Mouse (Mus musculus): Measurements from ENCODE around the gene Zdhhc5. TPM values are rescaled to one million over a fixed set of nuclear protein-coding genes. Genes with fewer than 3 reads are reported as not detected.
A peak's percentile ranks its signal among the peaks of the same experiment; 100 is the strongest.
"Not testable (repeated sequence)": the region's sequence is repeated elsewhere in the genome, so short reads cannot be mapped to it uniquely, and the experiment has no call there.

The Zdhhc5 gene
- total and polyA plus RNA-seq, 2 experiments from 2014 or later = 13.1 to 27.5 TPM

DNA sequence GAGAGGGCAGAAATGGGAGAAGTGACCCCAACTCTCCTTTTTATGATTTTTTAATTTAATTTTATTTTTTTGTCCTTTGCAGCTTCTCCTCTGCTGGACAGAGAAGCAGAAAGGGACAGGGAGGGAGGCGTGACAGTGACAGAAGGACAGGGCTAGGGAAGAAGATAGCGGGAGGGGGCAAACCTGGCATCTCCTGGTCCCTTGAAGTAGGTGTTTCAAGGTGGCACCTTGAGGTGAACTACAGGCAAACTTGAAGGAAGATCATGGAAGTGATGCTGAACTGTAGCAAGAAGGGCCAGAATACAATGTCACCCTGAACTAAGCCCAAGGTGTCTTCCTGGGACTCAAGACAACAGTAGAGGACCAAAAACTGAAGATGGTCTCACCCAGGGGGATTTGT lies 19.9 kb upstream of the Zdhhc5 start:
- Histone ChIP-seq H3K36me3 (ENCODE audit: insufficient read depth) (no peaks in the 10 kb centered on the region), H3K27ac (ENCODE audit: low read depth, low read length) (peak overlapping the region; percentile 62; the same call in 1 of the 2 replicates), H3K9ac (peak overlapping the region; percentile 65), H3K4me1 (ENCODE audit: insufficient read depth) (peaks cover 34% of the 10 kb centered on the region), H3K4me2 (ENCODE audit: low read depth) (peak overlapping the region; percentile 78), H3K27me3 (ENCODE audit: insufficient read depth, low read length) (no peaks in the 10 kb centered on the region), H3K9me3 (ENCODE audit: low read length) (no peaks in the 10 kb centered on the region), H3K4me3 (ENCODE audit: low read depth, low read length) (peak overlapping the region; percentile 50)
- 3% methylated on average over 2 of the region's 2 CpGs for WGBS
- ATAC-seq (no peak), DNase-seq (no peak)
- no peak for TF ChIP-seq CTCF (IDR thresholded peaks at IDR 0.05; ENCODE audit: low read depth)

DNA sequence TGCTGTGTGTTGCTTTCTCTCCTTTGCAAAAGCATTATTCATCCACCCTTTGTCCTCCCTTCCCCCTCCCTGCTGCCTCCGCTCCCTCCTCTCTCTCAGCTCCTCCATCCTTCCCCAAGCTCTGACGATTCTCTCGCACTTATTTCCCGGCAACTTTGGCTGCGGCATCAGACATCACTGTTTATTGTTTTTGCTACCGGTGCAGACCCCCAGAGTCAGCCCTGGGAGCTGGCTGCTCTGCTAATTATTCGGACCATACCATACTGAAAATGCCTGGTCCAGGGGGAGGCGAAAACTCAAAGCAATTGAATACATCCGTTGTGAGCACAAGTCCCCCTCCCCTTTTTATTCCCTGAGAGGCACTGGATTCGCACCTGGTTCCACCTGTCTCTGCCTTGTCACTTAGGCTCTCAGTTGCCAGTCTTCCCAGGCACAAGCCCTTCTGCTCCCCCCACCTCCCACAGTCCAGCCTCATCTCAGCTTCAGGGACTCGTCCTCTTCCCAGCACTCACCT lies 19.4 kb upstream of the Zdhhc5 start:
- DNase-seq (peak; percentile 80), ATAC-seq (peak; percentile 67)
- Histone ChIP-seq H3K27me3 (ENCODE audit: insufficient read depth, low read length) (no peaks in the 10 kb centered on the region), H3K4me2 (ENCODE audit: low read depth) (peak overlapping the region; percentile 78), H3K4me1 (ENCODE audit: insufficient read depth) (peaks cover 34% of the 10 kb centered on the region), H3K9me3 (ENCODE audit: low read length) (no peaks in the 10 kb centered on the region), H3K4me3 (ENCODE audit: low read depth, low read length) (peak overlapping the region; percentile 50), H3K36me3 (ENCODE audit: insufficient read depth) (no peaks in the 10 kb centered on the region), H3K9ac (peak overlapping the region; percentile 65), H3K27ac (ENCODE audit: low read depth, low read length) (peak overlapping the region; percentile 62)
- TF ChIP-seq CTCF (IDR thresholded peaks at IDR 0.05; ENCODE audit: low read depth) = no peak
- 1% methylated on average over 11 of the region's 11 CpGs for WGBS

DNA sequence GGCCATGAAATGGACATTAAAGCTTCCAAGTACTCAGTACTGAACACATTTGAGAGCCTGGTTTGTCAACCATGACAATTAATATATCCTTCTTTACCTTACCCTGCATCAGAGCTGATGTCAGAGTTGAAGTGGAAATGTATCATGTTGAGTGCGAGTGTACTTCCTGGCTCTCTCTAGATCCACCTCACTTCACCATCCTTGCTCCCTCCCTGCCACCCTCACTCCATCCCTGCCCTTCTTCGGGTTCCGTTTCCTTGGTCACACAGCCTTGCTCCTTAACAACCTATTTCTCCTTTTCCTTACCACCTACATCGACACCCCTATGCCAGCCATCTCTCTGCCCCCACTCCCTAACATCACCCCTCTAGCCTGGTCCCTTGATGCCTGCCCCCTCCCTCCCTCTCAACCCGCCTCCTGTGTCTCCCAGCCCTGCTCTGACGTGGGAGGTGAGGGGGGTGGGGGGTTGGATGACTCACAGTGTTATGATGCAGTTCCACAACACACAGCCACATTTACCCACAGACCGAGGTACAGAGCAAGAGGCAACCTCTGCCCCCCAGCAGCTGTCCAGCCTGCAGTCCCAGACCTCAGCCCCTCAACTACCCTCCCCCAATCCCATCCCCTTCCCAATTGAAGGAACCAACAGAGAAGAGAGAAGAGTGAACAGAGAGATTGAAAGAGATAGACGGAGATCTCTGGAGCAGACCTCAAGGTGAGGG lies 18.8 kb upstream of the Zdhhc5 start, which contains the start of gene Ypel4:
Ypel4 (plus strand) TSS at position 480 of the 722 bp plus-strand sequence.
- Histone ChIP-seq H3K27me3 (ENCODE audit: insufficient read depth, low read length) (no peaks in the 10 kb centered on the region), H3K9ac (peak within 1 kb of the TSS; percentile 65), H3K27ac (ENCODE audit: low read depth, low read length) (peak within 1 kb of the TSS; percentile 62), H3K4me1 (ENCODE audit: insufficient read depth) (peaks cover 34% of the 10 kb centered on the region), H3K4me3 (ENCODE audit: low read depth, low read length) (peak within 1 kb of the TSS; percentile 50), H3K9me3 (ENCODE audit: low read length) (no peaks in the 10 kb centered on the region), H3K4me2 (ENCODE audit: low read depth) (peak within 1 kb of the TSS; percentile 78), H3K36me3 (ENCODE audit: insufficient read depth) (no peaks in the 10 kb centered on the region)
- TF ChIP-seq CTCF (IDR thresholded peaks at IDR 0.05; ENCODE audit: low read depth) = no peak
- ATAC-seq (peak; percentile 93), DNase-seq (peak; percentile 82)
- 4% methylated on average over 8 of the region's 8 CpGs for WGBS

DNA sequence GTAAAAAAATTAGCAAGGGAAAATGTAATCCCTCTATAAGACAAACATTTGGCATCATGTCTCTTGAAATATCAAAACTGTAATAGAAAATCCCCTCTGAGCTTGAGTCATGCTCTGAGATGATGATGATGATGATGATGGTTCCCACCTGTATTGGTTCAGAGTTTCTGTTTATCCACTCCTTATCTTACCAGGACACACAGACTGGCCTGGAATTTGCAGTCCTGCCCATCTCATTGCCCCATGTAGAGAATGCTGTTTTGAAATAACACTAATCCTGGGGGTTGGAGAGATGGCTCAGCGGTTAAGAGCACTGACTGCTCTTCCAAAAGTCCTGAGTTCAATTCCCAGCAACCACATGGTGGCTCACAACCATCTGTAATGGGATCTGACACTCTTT lies 17.4 kb upstream of the Zdhhc5 start:
- Histone ChIP-seq H3K9ac (no peak overlapping the region), H3K4me1 (ENCODE audit: insufficient read depth) (peaks cover 24% of the 10 kb centered on the region), H3K36me3 (ENCODE audit: insufficient read depth) (no peaks in the 10 kb centered on the region), H3K4me2 (ENCODE audit: low read depth) (no peak overlapping the region), H3K9me3 (ENCODE audit: low read length) (no peaks in the 10 kb centered on the region), H3K4me3 (ENCODE audit: low read depth, low read length) (no peak overlapping the region), H3K27ac (ENCODE audit: low read depth, low read length) (no peak overlapping the region), H3K27me3 (ENCODE audit: insufficient read depth, low read length) (no peaks in the 10 kb centered on the region)
- ATAC-seq (no peak), DNase-seq (no peak)
- TF ChIP-seq CTCF (IDR thresholded peaks at IDR 0.05; ENCODE audit: low read depth) = no peak
- WGBS = 85% methylated on average over 1 of the region's 1 CpGs

DNA sequence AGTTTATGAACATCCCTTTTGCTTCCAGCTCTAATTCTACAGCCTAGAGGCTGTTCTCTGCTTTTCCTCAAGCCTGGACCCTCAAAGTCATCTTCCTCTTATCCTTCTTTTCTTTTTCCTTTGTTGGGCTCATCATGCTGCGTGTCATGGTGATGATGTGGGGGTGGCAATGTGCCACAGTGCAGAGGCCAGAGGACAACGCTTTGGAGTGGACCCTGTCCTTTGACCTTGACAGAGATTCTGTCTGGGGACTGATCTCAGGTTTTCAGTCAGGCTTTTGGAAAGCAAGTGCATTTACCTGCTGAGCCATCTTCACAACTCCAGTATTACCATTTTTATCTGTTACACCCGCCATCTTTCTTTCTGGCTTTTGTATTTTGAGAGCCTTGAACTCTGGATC lies 16.2 kb upstream of the Zdhhc5 start:
- H3K9ac ChIP-seq = no peak overlapping the region
- no peaks in the 10 kb centered on the region for H3K36me3 ChIP-seq (ENCODE audit: insufficient read depth)
- no peak for TF ChIP-seq CTCF (IDR thresholded peaks at IDR 0.05; ENCODE audit: low read depth)
- H3K4me2 ChIP-seq (ENCODE audit: low read depth) = no peak overlapping the region
- no peak for DNase-seq
- no peak overlapping the region for H3K27ac ChIP-seq (ENCODE audit: low read depth, low read length)
- no peak overlapping the region for H3K4me3 ChIP-seq (ENCODE audit: low read depth, low read length)
- WGBS = 81% methylated on average over 3 of the region's 3 CpGs
- no peak for ATAC-seq
- no peaks in the 10 kb centered on the region for H3K9me3 ChIP-seq (ENCODE audit: low read length)
- H3K4me1 ChIP-seq (ENCODE audit: insufficient read depth) = peaks cover 19% of the 10 kb centered on the region
- no peaks in the 10 kb centered on the region for H3K27me3 ChIP-seq (ENCODE audit: insufficient read depth, low read length)

DNA sequence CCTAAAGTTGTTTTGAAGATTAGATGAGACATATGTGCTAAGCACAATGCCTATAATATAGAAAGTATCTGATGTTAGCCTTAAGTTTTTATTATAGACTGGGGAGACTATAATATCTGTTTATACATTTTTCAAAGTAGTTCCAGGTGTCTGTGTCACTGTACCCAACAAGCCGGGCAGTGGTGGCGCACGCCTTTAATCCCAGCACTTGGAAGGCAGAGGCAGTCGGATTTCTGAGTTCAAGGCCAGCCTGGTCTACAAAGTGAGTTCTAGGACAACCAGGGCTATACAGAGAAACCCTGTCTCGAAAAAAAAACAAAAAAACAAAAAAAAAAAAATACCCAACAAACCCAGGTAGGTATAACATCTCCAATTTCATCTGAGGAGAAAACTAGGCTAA lies 13.2 kb upstream of the Zdhhc5 start:
- WGBS = 80% methylated on average over 5 of the region's 5 CpGs
- not testable (repeated sequence) for H3K4me1 ChIP-seq (ENCODE audit: insufficient read depth)

DNA sequence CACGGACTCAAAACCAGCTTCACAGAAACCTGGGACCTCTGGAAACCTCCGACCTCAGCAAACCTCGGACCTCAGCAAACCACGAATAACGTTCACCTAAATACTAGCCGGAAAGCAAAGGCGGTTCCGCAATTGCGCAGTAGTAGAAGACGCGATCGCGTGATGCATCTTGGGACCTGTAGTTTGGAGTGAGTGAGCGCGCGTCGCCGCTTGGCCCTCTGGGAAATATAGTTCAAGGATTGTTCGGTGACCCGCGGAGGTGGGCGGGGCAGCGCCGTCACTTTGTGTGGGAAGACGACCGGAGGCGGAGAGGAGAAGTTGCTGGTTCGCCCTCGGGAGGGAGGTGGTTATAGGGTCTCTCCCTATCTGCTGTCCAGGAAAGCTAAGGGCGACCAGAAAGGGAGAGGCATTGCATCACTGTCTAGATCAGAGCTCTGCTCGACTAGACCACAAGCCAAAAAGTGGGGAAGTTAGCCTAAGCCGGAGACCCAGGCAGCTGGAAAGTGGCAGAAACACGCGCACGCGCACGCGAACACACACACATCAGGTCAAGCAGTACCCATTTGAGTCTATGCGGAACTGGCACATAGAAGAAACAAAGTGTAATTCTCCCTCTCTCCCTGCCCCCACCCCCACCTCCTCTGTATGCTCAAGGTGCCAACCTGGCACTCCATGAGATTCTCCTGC lies 12.3 kb upstream of the Zdhhc5 start, which contains the start of gene Clp1:
Clp1 (minus strand) TSS at position 179 of the 687 bp plus-strand sequence.
- H3K9me3 ChIP-seq (ENCODE audit: low read length) = no peaks in the 10 kb centered on the region
- 1% methylated on average over 39 of the region's 39 CpGs for WGBS
- TF ChIP-seq CTCF (IDR thresholded peaks at IDR 0.05; ENCODE audit: low read depth) = peak; percentile 27

More for the DNA sequence above, 13.2 kb upstream of the Zdhhc5 start:
- H3K9ac ChIP-seq; H3K4me3 ChIP-seq (ENCODE audit: low read depth, low read length); H3K4me2 ChIP-seq (ENCODE audit: low read depth); H3K27ac ChIP-seq (ENCODE audit: low read depth, low read length); DNase-seq; H3K27me3 ChIP-seq (ENCODE audit: insufficient read depth, low read length); H3K36me3 ChIP-seq (ENCODE audit: insufficient read depth); H3K9me3 ChIP-seq (ENCODE audit: low read length); ATAC-seq: not testable (repeated sequence)

More for the DNA sequence above, 12.3 kb upstream of the Zdhhc5 start, which contains the start of gene Clp1:
- Histone ChIP-seq H3K9ac (peak within 1 kb of the TSS; percentile 66), H3K4me2 (ENCODE audit: low read depth) (peak within 1 kb of the TSS; percentile 87), H3K4me1 (ENCODE audit: insufficient read depth) (peaks cover 9% of the 10 kb centered on the region; the same call in 1 of the 2 replicates), H3K27ac (ENCODE audit: low read depth, low read length) (peak within 1 kb of the TSS; percentile 75), H3K4me3 (ENCODE audit: low read depth, low read length) (peak within 1 kb of the TSS; percentile 51), H3K27me3 (ENCODE audit: insufficient read depth, low read length) (no peaks in the 10 kb centered on the region), H3K36me3 (ENCODE audit: insufficient read depth) (peaks cover 10% of the 10 kb centered on the region)
- DNase-seq = peak; percentile 96
- peak; percentile 98 for ATAC-seq
